Mouse (Mus musculus): ENCODE measurements around the gene Cd70.
"Not testable (repeated sequence)": the region's sequence is repeated elsewhere in the genome, so short reads cannot be mapped to it uniquely, and the experiment has no call there.

Gene Cd70

GRCm38 (mm10) chr17:57134021-57134420, 15.6 kb downstream of the Cd70 start:
- not testable (repeated sequence) for DNase-seq

- no peak for DNase-seq
These were observed 17.8 kb downstream of the Cd70 start for GRCm38 (mm10) chr17:57131793-57132192.

- DNase-seq, result no peak
These were observed 23.5 kb downstream of the Cd70 start for GRCm38 (mm10) chr17:57125853-57126622.

GRCm38 (mm10) chr17:57124792-57125191, 24.8 kb downstream of the Cd70 start:
- no peak for DNase-seq

- no peak for DNase-seq
These were observed 26.1 kb downstream of the Cd70 start for GRCm38 (mm10) chr17:57123192-57124118.

- DNase-seq, result no peak
These were observed 27.7 kb downstream of the Cd70 start for GRCm38 (mm10) chr17:57121856-57122255.

- DNase-seq, result peak in 1 of 2 experiments; percentile 48
These were observed 30.8 kb downstream of the Cd70 start for GRCm38 (mm10) chr17:57118524-57119349.

- no peak for DNase-seq
These were observed 32.8 kb downstream of the Cd70 start for GRCm38 (mm10) chr17:57116801-57117200.

- DNase-seq, result no peak
These were observed 36.7 kb downstream of the Cd70 start for GRCm38 (mm10) chr17:57112768-57113474.

GRCm38 (mm10) chr17:57110005-57110404, 39.6 kb downstream of the Cd70 start:
- DNase-seq, result no peak

- no peak for DNase-seq
These were observed 40.9 kb downstream of the Cd70 start for GRCm38 (mm10) chr17:57108666-57109171.

GRCm38 (mm10) chr17:57108040-57108665, 41.4 kb downstream of the Cd70 start:
- DNase-seq, result no peak

- no peak for DNase-seq
These were observed 42.5 kb downstream of the Cd70 start for GRCm38 (mm10) chr17:57107064-57107463.

- DNase-seq, result no peak
These were observed 43.6 kb downstream of the Cd70 start for GRCm38 (mm10) chr17:57106035-57106368.

GRCm38 (mm10) chr17:57105181-57106034, 44.2 kb downstream of the Cd70 start, which contains the start of gene Tnfsf9:
Tnfsf9 (plus strand) TSS chr17:57105325.
- DNase-seq, result peak; percentile 36 to 50

- no peak for DNase-seq
These were observed 45.1 kb downstream of the Cd70 start for GRCm38 (mm10) chr17:57104496-57104895.

- DNase-seq, result no peak
These were observed 47.3 kb downstream of the Cd70 start for GRCm38 (mm10) chr17:57102276-57102675.

GRCm38 (mm10) chr17:57099629-57100325, 49.8 kb downstream of the Cd70 start:
- DNase-seq, result no peak

- DNase-seq, result no peak
These were observed 51.3 kb downstream of the Cd70 start for GRCm38 (mm10) chr17:57098321-57098720.

- DNase-seq, result peak; percentile 82 to 89
These were observed 53.0 kb downstream of the Cd70 start for GRCm38 (mm10) chr17:57096623-57096920.
